Mouse (Mus musculus): ENCODE data around the gene Capn2. TPM values are rescaled to one million over a fixed set of nuclear protein-coding genes. Genes with fewer than 3 reads are reported as not detected.
A peak's percentile ranks its signal among the peaks of the same experiment; 100 is the strongest.

Gene Capn2
- polyA plus RNA-seq, 1 experiment = 86.9 TPM

DNA sequence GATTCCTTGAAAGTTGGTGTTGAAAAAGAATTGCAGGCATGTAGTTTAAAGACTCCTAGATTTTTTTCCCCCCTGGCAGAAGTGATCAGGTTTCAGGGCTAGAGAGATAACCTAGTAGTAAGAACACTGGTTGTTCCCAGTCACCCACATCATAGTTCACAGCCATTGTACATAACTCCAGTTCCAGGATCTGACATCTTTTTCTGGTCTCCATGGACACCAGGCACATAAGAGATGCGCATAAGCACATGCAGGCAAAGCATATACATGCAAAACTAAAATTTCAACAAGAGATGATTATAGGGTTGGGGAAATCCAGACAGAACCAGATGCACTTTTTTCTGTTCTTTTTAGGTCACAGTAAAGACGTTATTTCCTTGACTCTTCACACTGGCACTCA lies 62.3 kb downstream of the Capn2 start:
- 88% methylated on average over 2 of the region's 2 CpGs for WGBS
- H3K4me1 ChIP-seq (ENCODE audit: control insufficient read depth, insufficient read depth, low read length) = no peaks in the 10 kb centered on the region
- no peak overlapping the region for H3K4me3 ChIP-seq (replicated peaks; ENCODE audit: insufficient read depth, low read depth, low read length)
- DNase-seq = no peak
- no peaks in the 10 kb centered on the region for H3K27me3 ChIP-seq (ENCODE audit: control insufficient read depth, insufficient read depth, low read length)
- TF ChIP-seq POLR2A (IDR thresholded peaks at IDR 0.05; ENCODE audit: borderline replicate concordance, insufficient read depth, low read length) (no peak), CTCF (IDR thresholded peaks at IDR 0.05; ENCODE audit: borderline replicate concordance, insufficient read depth, low read depth, low read length) (no peak)
- H3K27ac ChIP-seq (ENCODE audit: insufficient read depth, low read length) = no peak overlapping the region; the same call in 1 of the 2 replicates

- DNase-seq = no peak
- Histone ChIP-seq H3K27ac (ENCODE audit: insufficient read depth, low read length) (no peak overlapping the region), H3K27me3 (ENCODE audit: control insufficient read depth, insufficient read depth, low read length) (no peaks in the 10 kb centered on the region), H3K4me3 (replicated peaks; ENCODE audit: insufficient read depth, low read depth, low read length) (no peak overlapping the region), H3K4me1 (ENCODE audit: control insufficient read depth, insufficient read depth, low read length) (no peaks in the 10 kb centered on the region)
- WGBS = 93% methylated on average over 4 of the region's 4 CpGs
- TF ChIP-seq POLR2A (IDR thresholded peaks at IDR 0.05; ENCODE audit: borderline replicate concordance, insufficient read depth, low read length) = no peak
- no peak for TF ChIP-seq CTCF (IDR thresholded peaks at IDR 0.05; ENCODE audit: borderline replicate concordance, insufficient read depth, low read depth, low read length)
These were observed 64.9 kb downstream of the Capn2 start for GRCm38 (mm10) chr1:182452473-182452872.

DNA sequence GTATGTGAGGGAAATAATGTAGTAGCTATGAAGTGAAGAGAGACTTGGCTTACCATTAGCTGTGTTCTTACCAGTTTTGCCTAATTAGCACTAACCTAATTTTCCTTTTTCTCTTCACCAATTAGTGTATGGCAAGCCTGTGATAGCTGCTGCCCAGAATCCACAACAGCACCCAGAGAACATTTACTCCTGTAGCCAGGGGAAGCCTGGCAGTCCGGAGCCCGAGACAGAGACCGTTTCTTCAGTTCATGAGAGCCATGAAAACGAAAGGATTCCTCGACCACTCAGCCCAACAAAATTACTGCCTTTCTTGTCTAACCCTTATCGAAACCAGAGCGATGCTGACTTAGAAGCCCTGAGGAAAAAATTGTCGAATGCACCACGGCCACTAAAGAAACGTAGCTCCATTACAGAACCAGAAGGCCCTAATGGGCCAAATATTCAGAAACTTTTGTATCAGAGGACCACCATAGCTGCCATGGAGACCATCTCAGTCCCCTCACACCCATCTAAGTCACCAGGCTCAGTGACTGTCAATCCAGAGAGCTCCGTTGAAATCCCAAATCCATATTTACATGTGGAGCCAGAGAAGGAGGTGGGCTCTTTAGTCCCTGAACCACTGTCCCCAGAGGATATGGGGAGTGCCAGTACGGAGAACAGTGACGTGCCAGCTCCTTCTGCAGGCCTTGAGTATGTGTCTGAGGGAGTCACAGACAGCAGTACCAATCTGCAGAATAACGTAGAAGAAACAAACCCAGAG lies 69.0 kb downstream of the Capn2 start:
- no peak overlapping the region for H3K27ac ChIP-seq (ENCODE audit: insufficient read depth, low read length)
- H3K4me1 ChIP-seq (ENCODE audit: control insufficient read depth, insufficient read depth, low read length) = no peaks in the 10 kb centered on the region

DNA sequence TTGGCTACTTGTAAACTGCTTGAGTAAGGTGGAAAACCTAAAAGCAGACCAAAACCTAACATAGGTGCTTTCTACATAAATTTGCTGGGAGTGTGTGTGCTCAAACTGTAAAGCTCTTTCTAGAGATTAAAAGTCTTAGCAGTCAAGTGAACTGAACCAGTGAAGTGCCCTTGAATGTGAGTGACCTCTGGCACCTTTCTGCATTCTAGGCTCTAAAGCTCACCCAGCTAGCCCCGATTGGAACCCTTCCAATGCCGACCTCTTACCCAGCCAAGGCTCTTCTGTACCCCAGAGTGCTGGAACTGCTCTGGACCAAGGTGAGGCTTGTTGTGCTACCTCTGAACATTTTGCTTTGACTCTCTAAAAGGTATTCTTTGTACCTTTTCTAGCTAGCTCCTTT lies 73.3 kb downstream of the Capn2 start:
- H3K27me3 ChIP-seq (ENCODE audit: control insufficient read depth, insufficient read depth, low read length) = no peaks in the 10 kb centered on the region
- H3K4me1 ChIP-seq (ENCODE audit: control insufficient read depth, insufficient read depth, low read length) = no peaks in the 10 kb centered on the region
- DNase-seq = no peak
- TF ChIP-seq CTCF (IDR thresholded peaks at IDR 0.05; ENCODE audit: borderline replicate concordance, insufficient read depth, low read depth, low read length) = no peak
- TF ChIP-seq POLR2A (IDR thresholded peaks at IDR 0.05; ENCODE audit: borderline replicate concordance, insufficient read depth, low read length) = no peak
- H3K27ac ChIP-seq (ENCODE audit: insufficient read depth, low read length) = no peak overlapping the region
- 65% methylated on average over 2 of the region's 2 CpGs for WGBS
- H3K4me3 ChIP-seq (replicated peaks; ENCODE audit: insufficient read depth, low read depth, low read length) = no peak overlapping the region

More for the DNA sequence above, 69.0 kb downstream of the Capn2 start:
- no peak for DNase-seq
- Histone ChIP-seq H3K27me3 (ENCODE audit: control insufficient read depth, insufficient read depth, low read length) (no peaks in the 10 kb centered on the region), H3K4me3 (replicated peaks; ENCODE audit: insufficient read depth, low read depth, low read length) (no peak overlapping the region)
- TF ChIP-seq POLR2A (IDR thresholded peaks at IDR 0.05; ENCODE audit: borderline replicate concordance, insufficient read depth, low read length) (no peak), CTCF (IDR thresholded peaks at IDR 0.05; ENCODE audit: borderline replicate concordance, insufficient read depth, low read depth, low read length) (no peak)
- 93% methylated on average over 14 of the region's 14 CpGs for WGBS

DNA sequence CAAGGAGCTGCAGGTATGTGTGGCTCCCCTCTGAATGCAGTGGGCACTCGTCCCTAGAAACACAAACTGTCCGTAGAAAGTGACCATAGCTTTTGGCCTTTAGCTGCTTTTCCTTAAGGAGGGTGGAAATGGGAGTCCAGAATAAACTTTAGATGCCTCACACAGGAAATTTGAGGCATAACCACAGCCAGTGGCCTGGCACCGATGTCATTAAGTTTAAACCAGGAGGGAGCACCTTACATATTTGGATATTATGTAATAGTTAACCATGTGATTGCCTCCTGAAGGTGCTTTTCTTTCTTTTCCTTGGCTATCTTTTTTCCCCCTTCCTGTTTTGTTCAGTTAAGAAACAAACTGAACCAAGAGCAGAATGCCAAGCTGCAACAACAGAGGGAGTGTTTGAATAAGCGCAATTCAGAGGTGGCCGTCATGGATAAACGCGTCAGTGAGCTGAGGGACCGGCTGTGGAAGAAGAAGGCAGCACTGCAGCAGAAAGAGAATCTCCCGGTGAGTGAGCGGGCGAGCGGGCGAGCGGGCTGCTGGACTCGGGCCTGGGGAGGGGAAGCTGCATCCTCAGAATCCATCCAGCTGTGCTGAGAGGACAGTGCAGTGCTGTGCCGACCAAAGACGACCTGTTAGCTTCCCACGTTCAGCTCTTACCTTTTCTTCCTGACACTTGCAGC lies 75.5 kb downstream of the Capn2 start:
- Histone ChIP-seq H3K4me3 (replicated peaks; ENCODE audit: insufficient read depth, low read depth, low read length) (no peak overlapping the region), H3K27ac (ENCODE audit: insufficient read depth, low read length) (peak overlapping the region; percentile 7; the same call in 1 of the 2 replicates), H3K27me3 (ENCODE audit: control insufficient read depth, insufficient read depth, low read length) (no peaks in the 10 kb centered on the region), H3K4me1 (ENCODE audit: control insufficient read depth, insufficient read depth, low read length) (no peaks in the 10 kb centered on the region)
- 69% methylated on average over 18 of the region's 18 CpGs for WGBS
- TF ChIP-seq POLR2A (IDR thresholded peaks at IDR 0.05; ENCODE audit: borderline replicate concordance, insufficient read depth, low read length) (no peak), CTCF (IDR thresholded peaks at IDR 0.05; ENCODE audit: borderline replicate concordance, insufficient read depth, low read depth, low read length) (no peak)
- DNase-seq = no peak

GRCm38 (mm10) chr1:182439546-182440222 lies 77.7 kb downstream of the Capn2 start:
- no peaks in the 10 kb centered on the region for H3K4me1 ChIP-seq (ENCODE audit: control insufficient read depth, insufficient read depth, low read length)
- 50% methylated on average over 5 of the region's 5 CpGs for WGBS
- H3K27me3 ChIP-seq (ENCODE audit: control insufficient read depth, insufficient read depth, low read length) = no peaks in the 10 kb centered on the region
- H3K4me3 ChIP-seq (replicated peaks; ENCODE audit: insufficient read depth, low read depth, low read length) = no peak overlapping the region
- H3K27ac ChIP-seq (ENCODE audit: insufficient read depth, low read length) = peak overlapping the region; percentile 31; the same call in 1 of the 2 replicates
- TF ChIP-seq POLR2A (IDR thresholded peaks at IDR 0.05; ENCODE audit: borderline replicate concordance, insufficient read depth, low read length) (no peak), CTCF (IDR thresholded peaks at IDR 0.05; ENCODE audit: borderline replicate concordance, insufficient read depth, low read depth, low read length) (no peak)
- peak in 1 of 2 experiments; percentile 38 for DNase-seq

- WGBS = 28% methylated on average over 5 of the region's 5 CpGs
- Histone ChIP-seq H3K27me3 (ENCODE audit: control insufficient read depth, insufficient read depth, low read length) (no peaks in the 10 kb centered on the region), H3K4me3 (replicated peaks; ENCODE audit: insufficient read depth, low read depth, low read length) (no peak overlapping the region), H3K4me1 (ENCODE audit: control insufficient read depth, insufficient read depth, low read length) (no peaks in the 10 kb centered on the region), H3K27ac (ENCODE audit: insufficient read depth, low read length) (no peak overlapping the region)
- peak; percentile 34 to 39 for DNase-seq
- TF ChIP-seq POLR2A (IDR thresholded peaks at IDR 0.05; ENCODE audit: borderline replicate concordance, insufficient read depth, low read length) (no peak), CTCF (IDR thresholded peaks at IDR 0.05; ENCODE audit: borderline replicate concordance, insufficient read depth, low read depth, low read length) (no peak)
These were observed 80.7 kb downstream of the Capn2 start for GRCm38 (mm10) chr1:182436746-182437145.

Measured in cerebellum, adult 2 months (tissue).